Mouse (Mus musculus): ENCODE data around the gene Rerg. TPM values are rescaled to one million over a fixed set of nuclear protein-coding genes. Genes with fewer than 3 reads are reported as not detected.
A peak's percentile ranks its signal among the peaks of the same experiment; 100 is the strongest.

The Rerg gene
- polyA plus RNA-seq, 1 experiment from 2014 or later, result 22.7 TPM

DNA sequence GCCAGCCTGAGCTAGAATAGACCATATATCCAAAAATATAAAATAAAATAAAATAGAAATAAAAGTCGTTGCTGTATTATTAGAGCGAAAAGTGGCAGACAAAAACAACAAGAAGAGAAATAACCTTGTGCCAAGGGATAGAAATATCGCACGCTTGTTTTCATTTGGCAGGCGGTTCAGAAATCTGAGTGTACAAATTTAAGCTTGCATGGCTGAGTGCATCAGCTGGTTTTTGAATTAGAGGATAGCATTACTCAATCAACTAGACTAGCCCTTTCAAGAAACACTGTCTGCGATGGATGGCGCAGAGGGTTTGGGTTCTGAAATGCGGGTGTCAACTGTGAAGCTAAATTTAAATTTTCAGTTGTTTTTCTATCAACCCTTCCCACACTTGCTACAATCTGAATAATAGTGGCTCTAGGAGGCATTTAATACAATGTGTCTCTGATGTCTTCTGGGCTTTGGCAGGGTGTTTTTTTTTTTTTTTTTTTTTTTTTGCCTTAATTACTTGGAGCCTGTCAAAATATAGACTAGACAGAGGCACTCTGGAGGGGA lies 10.8 kb downstream of the Rerg start:
- H3K27me3 ChIP-seq (replicated peaks), result no peaks in the 10 kb centered on the region
- H3K36me3 ChIP-seq, result 0 out of 2 replicates have a peak, but pooled peaks cover 2% of the 10 kb centered on the region
- H3K9ac ChIP-seq, result no peak overlapping the region
- no peak overlapping the region for H3K27ac ChIP-seq
- 93% methylated on average over 8 of the region's 8 CpGs for WGBS
- ATAC-seq, result no peak
- H3K4me2 ChIP-seq (replicated peaks), result no peak overlapping the region
- no peaks in the 10 kb centered on the region for H3K9me3 ChIP-seq
- H3K4me3 ChIP-seq (replicated peaks), result no peak overlapping the region
- H3K4me1 ChIP-seq (replicated peaks), result peaks cover 11% of the 10 kb centered on the region; the same call in 1 of the 2 replicates

DNA sequence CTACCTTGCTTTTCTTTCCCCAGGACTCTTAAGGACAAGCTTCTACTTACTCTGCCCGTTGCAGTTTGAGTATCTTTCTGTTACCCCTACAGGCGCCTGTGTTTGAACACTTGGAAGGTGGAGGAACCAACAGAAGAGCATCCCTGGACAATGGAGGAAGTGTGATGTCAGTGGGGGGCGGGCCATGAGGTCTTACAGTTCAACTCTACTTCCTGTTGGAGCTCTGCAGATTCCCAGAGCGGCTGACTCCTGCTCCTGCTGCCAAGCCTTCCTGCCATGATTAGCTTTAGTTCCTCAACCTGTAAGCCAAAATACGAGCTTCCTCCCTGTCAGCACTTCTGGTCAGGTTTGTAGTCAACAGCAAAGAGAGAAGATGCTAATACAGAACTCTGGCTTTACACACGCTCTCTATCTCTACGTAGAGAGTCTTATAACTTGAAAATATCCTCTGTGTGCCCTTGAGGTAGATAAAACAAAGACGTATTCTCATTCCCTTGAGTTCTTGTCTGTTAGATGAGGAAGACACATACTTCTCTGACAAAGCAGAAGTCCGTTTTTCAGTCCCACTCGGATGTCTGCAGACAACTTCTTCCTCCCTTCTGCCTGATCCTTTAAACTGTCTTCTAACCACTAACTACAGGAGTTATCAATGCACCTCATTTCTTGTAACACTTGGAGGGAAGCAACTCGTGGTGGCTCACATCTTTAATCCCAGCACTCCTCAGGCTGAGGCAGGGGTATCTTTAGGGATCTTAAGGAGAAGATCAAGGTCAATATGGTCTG lies 13.7 kb downstream of the Rerg start:
- Histone ChIP-seq H3K9ac (no peak overlapping the region), H3K36me3 (no peaks in the 10 kb centered on the region), H3K27me3 (replicated peaks) (no peaks in the 10 kb centered on the region), H3K4me2 (replicated peaks) (no peak overlapping the region), H3K4me1 (replicated peaks) (peaks cover 11% of the 10 kb centered on the region; the same call in 1 of the 2 replicates), H3K9me3 (no peaks in the 10 kb centered on the region), H3K27ac (no peak overlapping the region), H3K4me3 (replicated peaks) (no peak overlapping the region)
- no peak for ATAC-seq
- 70% methylated on average over 11 of the region's 11 CpGs for WGBS

DNA sequence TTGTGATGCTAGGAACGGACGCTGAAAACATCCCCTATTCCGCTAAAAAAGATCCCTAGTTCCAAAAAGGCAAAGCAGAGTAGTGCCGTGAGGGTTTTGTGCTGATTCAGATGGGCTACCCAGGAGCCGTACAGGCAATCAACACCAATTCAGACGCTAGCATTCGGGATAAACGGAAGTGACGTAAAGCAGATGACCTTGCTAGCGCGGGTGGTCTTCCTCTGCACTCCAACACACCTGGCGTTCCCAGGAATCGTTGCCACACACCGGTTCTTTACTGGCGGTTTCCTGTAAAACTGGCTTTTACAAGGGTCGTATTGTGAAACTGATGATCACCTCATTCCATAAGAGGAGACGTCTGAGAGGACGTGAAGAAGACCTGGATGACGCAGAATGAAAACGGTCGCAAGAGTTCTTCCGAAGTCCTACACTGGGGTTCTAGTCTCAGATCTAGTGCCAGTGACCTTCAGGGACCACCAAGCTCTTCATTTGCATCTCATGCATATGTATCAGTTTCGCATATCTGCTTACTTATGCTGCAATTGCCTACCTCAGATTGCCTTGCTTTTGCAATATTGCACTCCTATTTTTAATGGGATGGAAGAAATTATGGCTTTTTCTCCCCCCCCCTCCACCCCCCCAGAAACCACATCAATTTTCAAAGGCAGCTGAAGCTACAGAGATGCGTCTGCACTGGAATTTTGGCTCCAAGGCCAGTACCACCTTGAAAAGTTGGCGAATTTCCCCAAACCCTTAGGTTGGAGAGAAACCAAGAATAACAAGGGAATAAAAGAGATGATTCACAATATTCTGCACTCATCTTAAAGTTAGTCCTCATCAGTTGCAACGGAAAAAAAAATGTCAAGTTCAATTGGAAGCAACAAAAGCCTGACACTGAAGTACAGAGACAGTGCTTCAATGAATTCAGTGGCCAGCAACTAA lies 14.8 kb downstream of the Rerg start:
- Histone ChIP-seq H3K4me2 (replicated peaks) (no peak overlapping the region; the same call in 1 of the 2 replicates), H3K36me3 (no peaks in the 10 kb centered on the region), H3K4me1 (replicated peaks) (peaks cover 8% of the 10 kb centered on the region; the same call in 1 of the 2 replicates), H3K4me3 (replicated peaks) (no peak overlapping the region), H3K27ac (no peak overlapping the region), H3K9ac (no peak overlapping the region), H3K27me3 (replicated peaks) (no peaks in the 10 kb centered on the region), H3K9me3 (no peaks in the 10 kb centered on the region)
- ATAC-seq, result no peak
- WGBS, result 52% methylated on average over 26 of the region's 26 CpGs

DNA sequence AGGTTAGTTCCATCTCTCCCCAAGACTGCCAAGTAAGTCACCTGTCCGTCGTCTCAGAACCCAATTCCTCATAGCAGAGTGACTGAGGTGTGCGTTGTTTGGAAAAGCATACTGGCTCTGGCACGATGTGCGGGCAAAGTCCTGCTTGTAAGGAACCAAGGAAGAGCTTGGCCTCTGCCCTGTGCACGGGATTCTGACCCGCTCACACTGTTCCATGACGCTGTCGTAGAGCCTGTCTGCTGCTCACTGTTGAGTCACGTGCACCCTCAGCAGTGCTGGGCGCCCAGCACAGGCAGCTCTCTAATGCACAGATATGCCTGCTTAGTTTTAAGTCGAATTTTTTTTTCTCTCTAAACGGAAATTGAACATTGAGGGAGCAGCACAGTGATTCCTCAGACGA lies 17.3 kb downstream of the Rerg start:
- peak; percentile 69; the same call in 1 of the 2 replicates for ATAC-seq
- no peak overlapping the region; the same call in 1 of the 2 replicates for H3K27ac ChIP-seq
- no peak overlapping the region for H3K9ac ChIP-seq
- H3K4me2 ChIP-seq (replicated peaks), result no peak overlapping the region
- peaks cover 8% of the 10 kb centered on the region; the same call in 1 of the 2 replicates for H3K4me1 ChIP-seq (replicated peaks)
- 73% methylated on average over 14 of the region's 14 CpGs for WGBS
- no peaks in the 10 kb centered on the region for H3K27me3 ChIP-seq (replicated peaks)
- H3K9me3 ChIP-seq, result no peaks in the 10 kb centered on the region
- H3K4me3 ChIP-seq (replicated peaks), result no peak overlapping the region
- no peaks in the 10 kb centered on the region for H3K36me3 ChIP-seq

DNA sequence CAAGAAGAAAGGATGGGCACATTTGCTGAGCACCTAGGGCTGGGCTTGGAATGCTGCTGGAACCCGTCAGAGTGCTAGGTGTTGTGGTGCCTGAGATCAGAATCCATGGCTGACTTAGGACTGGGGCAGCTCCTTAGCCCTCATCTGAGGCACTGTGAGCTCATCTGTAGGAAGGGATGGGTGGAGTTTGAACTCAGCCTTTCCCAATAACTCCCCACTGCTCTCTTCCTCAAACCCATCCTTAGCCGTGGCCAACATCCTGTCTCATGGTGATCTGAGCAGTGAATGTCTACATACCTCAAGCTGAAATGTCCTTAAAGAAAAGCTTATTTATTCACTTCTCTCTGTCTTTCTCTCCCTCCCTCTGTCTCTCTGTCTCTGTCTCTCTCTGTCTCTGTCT lies 19.3 kb downstream of the Rerg start:
- Histone ChIP-seq H3K4me3 (replicated peaks) (no peak overlapping the region), H3K9ac (no peak overlapping the region), H3K27ac (no peak overlapping the region), H3K4me2 (replicated peaks) (no peak overlapping the region), H3K36me3 (no peaks in the 10 kb centered on the region), H3K27me3 (replicated peaks) (no peaks in the 10 kb centered on the region), H3K9me3 (no peaks in the 10 kb centered on the region), H3K4me1 (replicated peaks) (peaks cover 8% of the 10 kb centered on the region; the same call in 1 of the 2 replicates)
- ATAC-seq, result no peak
- 95% methylated on average over 2 of the region's 2 CpGs for WGBS

DNA sequence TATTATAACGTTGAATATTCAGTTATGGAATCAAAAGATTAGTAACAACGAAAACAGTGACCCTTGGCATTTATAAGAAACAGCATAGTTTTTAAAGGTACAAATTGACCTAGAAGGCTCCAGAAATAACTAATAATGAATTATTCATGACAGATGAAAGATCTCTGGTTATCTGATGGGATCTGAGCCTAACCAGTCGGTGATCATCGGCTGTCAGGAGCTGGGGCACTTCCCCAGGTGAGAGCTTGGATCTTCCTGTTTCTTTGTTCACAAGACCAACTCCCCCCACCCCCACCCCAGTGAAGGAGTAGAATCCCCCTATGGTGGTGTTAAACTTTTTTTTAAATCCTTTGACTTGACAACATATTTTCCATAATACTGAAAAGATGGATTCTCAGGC lies 20.5 kb downstream of the Rerg start:
- Histone ChIP-seq H3K9me3 (no peaks in the 10 kb centered on the region), H3K36me3 (no peaks in the 10 kb centered on the region), H3K27me3 (replicated peaks) (no peaks in the 10 kb centered on the region), H3K9ac (no peak overlapping the region), H3K4me1 (replicated peaks) (peaks cover 9% of the 10 kb centered on the region), H3K4me2 (replicated peaks) (no peak overlapping the region), H3K4me3 (replicated peaks) (no peak overlapping the region), H3K27ac (no peak overlapping the region)
- no peak for ATAC-seq
- WGBS, result 78% methylated on average over 4 of the region's 4 CpGs

DNA sequence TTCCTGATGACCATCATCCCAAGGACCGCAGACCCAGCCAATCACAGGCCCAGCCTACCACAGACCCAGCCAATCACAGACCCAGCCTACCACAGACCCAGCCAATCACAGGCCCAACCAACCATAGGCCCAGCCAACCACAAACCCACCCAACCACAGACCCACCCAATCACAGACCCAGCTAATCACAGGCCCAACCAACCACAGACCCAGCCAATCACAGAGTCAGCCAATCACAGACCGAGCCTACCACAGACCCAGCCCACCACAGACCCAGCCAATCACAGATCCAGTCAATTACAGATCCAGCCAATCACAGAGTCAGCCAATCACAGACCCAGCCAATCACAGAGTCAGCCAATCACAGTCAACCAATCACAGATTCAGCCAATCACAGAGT lies 23.4 kb downstream of the Rerg start:
- H3K9me3 ChIP-seq, result no peaks in the 10 kb centered on the region
- no peaks in the 10 kb centered on the region for H3K36me3 ChIP-seq
- H3K27me3 ChIP-seq (replicated peaks), result no peaks in the 10 kb centered on the region
- peaks cover 15% of the 10 kb centered on the region for H3K4me1 ChIP-seq (replicated peaks)
- H3K9ac ChIP-seq, result no peak overlapping the region
- no peak overlapping the region for H3K4me3 ChIP-seq (replicated peaks)
- no peak overlapping the region for H3K4me2 ChIP-seq (replicated peaks)
- ATAC-seq, result no peak
- no peak overlapping the region for H3K27ac ChIP-seq
- 97% methylated on average over 2 of the region's 2 CpGs for WGBS

DNA sequence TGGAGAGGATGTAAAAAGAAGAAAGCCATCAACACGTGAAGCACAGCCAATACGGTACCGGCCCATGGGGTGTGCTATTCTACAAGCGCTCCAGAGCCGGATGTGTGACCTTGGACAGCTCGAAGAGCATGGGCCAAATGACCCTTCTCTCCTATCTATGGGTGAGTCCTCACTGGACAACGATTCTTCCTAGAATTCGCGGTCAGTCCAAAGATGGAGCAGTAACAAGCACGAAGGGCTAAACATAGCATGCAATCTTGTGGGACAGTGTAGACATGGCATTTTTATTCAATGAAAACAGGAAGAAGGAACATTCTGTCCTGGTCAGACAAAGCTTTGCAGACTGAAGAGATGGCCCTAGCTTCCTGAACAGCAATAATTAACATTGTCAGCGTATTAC lies 24.7 kb downstream of the Rerg start:
- Histone ChIP-seq H3K27me3 (replicated peaks) (no peaks in the 10 kb centered on the region), H3K27ac (no peak overlapping the region), H3K4me2 (replicated peaks) (no peak overlapping the region), H3K4me1 (replicated peaks) (peaks cover 18% of the 10 kb centered on the region), H3K9ac (no peak overlapping the region), H3K4me3 (replicated peaks) (no peak overlapping the region), H3K9me3 (no peaks in the 10 kb centered on the region), H3K36me3 (no peaks in the 10 kb centered on the region)
- no peak for ATAC-seq
- 80% methylated on average over 11 of the region's 11 CpGs for WGBS

DNA sequence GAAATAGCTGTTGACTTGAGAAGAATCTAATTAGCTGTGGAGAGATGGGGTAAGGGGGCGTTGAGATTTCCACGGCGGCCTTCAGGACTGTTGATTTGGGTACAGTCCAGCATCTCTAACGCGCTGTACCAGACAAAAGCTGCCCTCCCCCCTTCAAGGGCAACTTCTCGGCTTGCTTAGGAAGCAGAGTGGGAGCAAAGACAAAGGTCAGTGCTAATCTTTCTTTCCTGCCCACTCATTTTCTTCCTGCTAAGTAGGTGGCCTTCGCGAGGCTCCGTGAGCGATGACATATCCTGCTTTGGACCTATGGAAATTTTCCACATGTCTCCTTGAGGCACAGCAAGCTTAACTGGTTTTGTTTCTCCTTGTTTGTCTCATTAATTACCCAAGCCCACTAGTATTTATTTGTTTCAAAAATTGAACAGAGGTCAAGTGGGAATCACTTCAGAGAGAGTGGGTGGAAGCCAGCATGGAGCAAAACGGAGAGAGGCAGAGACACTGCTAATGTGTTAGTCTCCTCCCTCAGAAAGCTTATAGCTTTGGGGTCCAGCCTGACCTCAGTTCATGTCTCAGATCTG lies 25.2 kb downstream of the Rerg start:
- peak; percentile 56 for ATAC-seq
- H3K9me3 ChIP-seq, result no peaks in the 10 kb centered on the region
- H3K36me3 ChIP-seq, result no peaks in the 10 kb centered on the region
- H3K27ac ChIP-seq, result peak overlapping the region; percentile 62
- WGBS, result 31% methylated on average over 11 of the region's 11 CpGs
- no peak overlapping the region for H3K9ac ChIP-seq
- H3K27me3 ChIP-seq (replicated peaks), result no peaks in the 10 kb centered on the region
- H3K4me3 ChIP-seq (replicated peaks), result no peak overlapping the region
- H3K4me1 ChIP-seq (replicated peaks), result peaks cover 18% of the 10 kb centered on the region
- H3K4me2 ChIP-seq (replicated peaks), result 0 out of 2 replicates have a peak overlapping the region, but pooled peaks have one; percentile 4

DNA sequence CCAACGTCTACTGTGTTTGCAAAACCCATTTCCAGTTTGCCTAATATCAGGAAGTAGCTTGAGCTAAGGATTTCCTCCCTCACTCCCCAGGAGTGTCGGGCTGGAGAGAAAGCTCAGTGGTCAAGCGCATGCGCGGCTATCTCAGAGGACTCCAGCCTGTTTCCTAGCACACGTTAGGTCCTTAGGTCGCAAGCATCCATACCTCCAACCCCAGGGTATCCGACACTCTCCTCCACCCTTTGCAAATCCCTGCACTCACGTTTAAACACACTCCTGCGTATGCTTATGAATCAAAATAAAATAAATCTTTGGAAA lies 25.8 kb downstream of the Rerg start:
- peaks cover 18% of the 10 kb centered on the region for H3K4me1 ChIP-seq (replicated peaks)
- 0 out of 2 replicates have a peak, but pooled peaks have one; percentile 4 for ATAC-seq
- no peaks in the 10 kb centered on the region for H3K36me3 ChIP-seq
- H3K4me2 ChIP-seq (replicated peaks), result no peak overlapping the region
- H3K27ac ChIP-seq, result peak overlapping the region; percentile 62
- 63% methylated on average over 10 of the region's 10 CpGs for WGBS
- no peaks in the 10 kb centered on the region for H3K27me3 ChIP-seq (replicated peaks)
- H3K4me3 ChIP-seq (replicated peaks), result no peak overlapping the region
- H3K9me3 ChIP-seq, result no peaks in the 10 kb centered on the region
- H3K9ac ChIP-seq, result no peak overlapping the region

DNA sequence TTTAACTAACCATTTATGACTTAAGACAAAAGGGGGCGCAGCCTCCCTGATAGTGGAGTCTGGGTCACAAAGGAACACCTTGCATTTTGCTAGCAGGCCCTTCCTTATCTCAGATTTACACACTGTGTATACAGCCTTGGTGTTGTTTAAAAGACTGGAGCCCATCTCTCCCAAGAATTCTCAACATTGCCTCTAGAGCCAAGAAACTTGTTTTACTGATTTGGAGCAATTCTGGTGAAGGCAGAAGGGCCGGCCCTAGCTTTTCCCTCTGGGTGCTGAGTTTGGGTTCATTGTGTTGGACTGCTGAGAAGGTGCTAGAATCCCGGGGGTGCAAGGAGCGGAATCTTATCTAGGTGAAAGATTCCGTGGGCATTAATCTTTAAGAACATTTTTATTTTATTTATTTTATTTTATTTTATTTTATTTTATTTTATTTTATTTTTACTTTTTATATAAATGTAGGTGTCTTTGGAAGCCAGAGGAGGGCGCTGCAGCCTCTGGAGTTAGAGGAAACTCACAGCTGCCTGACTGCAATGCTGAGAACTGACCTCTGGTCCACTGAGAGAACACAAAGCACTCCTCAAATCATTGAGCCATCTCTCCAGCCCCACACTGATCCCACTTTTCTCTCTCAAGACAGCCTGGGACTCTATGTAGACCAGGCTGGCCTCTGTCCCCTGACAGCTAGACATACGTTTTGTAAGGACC lies 26.3 kb downstream of the Rerg start:
- no peaks in the 10 kb centered on the region for H3K27me3 ChIP-seq (replicated peaks)
- H3K9me3 ChIP-seq, result no peaks in the 10 kb centered on the region
- H3K9ac ChIP-seq, result no peak overlapping the region
- H3K36me3 ChIP-seq, result no peaks in the 10 kb centered on the region
- peak; percentile 22; the same call in 1 of the 2 replicates for ATAC-seq
- H3K4me3 ChIP-seq (replicated peaks), result no peak overlapping the region
- WGBS, result 59% methylated on average over 7 of the region's 7 CpGs
- no peak overlapping the region for H3K4me2 ChIP-seq (replicated peaks)
- H3K4me1 ChIP-seq (replicated peaks), result peaks cover 18% of the 10 kb centered on the region
- peak overlapping the region; percentile 62; the same call in 1 of the 2 replicates for H3K27ac ChIP-seq
